Mouse (Mus musculus) hindlimb bud, embryonic 11.5 days (tissue): ENCODE data around the gene Gpr33.

Source experiments
- DNase-seq: peaks from one replicate; pipeline ENCODE4 v3.0.0-alpha.2; 2012; ENCODE audit warnings: low read depth, low spot score; ENCODE audit errors: extremely low spot score

Gpr33 gene

DNA sequence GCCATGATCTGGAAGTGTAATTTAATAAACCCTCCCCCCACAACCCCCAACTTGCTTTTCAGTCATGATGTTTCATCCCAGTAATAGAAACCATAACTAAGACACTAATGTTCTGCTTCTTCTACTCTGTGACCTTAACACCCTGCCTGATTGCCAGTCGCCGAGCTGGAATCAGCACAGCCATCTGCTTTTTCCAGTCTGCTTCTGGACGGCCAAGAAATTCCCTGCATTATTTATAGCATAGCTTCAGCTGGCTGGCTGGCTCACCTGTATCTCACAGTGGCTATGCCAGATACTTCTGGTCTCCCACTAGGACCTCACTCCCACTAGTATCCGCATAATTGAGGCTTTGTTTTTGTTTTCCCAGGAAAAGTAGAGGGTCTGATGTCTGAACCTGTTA, 42.0 kb downstream of the Gpr33 start:
- no peak for DNase-seq

DNA sequence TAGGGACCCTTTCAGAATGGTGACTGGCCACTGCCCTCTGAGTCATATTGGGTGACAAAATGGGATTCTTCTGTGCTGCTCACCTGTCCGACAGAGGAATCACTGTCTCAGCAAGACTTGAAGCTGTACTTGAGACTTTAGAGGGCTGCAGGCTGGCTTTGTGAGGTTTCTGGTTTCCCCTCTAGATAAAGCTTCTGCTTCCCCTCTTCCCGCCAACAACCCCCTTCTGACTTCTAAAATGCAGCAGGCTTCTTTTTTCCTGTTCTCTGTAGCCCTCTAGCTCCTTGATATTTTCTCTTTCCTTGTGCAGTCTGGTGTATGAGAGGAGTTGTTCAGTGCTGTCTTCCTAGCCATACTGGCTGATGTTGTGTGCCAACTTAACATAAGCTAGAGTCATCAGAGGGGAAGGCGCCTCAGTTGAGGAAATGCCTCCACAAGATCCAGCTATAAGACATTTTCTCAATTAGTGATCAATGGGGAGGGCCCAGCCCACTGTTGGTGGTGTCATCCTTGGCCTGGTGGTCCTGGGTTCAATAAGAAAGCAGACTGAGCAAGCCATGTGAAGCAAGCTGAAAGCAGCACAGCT, 42.6 kb downstream of the Gpr33 start:
- no peak for DNase-seq

DNA sequence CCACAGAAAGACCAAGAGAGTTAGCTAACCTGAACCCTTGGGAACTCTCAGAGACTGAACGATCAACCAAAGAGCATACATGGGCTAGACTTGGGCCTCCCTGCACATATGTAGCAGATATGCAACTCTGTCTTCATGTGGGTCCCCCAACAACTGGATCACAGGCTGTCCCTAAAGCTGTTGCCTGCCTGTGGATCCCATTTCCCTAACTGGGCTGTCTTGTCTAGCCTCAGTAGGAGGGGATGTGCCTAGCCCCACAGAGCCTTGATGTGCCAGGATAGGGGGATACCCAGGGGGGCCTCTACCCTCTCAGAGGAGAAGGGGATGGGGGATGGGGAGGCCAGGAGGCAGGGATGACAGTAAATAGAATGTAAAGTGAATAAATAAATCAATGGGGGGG, 44.2 kb downstream of the Gpr33 start:
- no peak for DNase-seq

DNA sequence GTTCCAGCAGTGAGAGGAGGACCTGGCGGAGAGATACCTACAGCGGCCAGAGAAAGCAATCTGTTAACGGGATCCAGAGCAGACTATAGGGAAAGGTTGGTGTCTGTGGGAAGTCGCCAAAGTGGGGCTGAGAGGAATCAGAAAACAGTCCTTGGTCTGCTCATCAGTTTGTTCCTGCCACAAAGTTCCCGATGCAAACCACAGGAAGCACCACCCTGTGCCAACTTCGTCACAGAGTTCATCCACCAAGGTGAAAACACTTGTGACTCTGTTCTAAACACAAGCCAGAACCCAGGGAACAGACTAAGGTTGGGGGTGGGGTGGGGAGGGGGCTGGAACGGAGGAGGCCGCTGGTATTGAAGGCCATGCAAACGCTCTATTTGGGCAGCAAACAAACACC, 51.3 kb downstream of the Gpr33 start:
- no peak for DNase-seq

DNA sequence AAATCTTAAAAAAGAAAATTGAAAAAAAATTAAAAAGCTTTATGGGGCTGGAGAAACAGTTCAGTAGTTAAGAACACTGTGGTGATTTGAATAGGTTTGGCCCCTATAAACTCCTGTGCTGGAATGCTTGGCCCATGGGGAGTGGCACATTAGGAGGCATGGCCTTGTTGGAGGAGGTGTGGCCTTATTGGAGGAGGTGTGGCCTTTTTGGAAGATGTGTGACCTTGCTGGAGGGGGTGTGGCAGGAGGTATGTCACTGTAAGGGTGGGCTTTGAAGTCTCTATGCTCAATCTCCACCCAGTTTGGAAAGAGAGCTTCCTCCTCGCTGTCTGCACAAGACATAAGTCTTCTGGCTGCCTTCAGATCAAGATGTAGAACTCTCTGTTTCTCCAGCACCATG, 53.5 kb downstream of the Gpr33 start:
- DNase-seq: no peak
